Mouse (Mus musculus) spleen, postnatal 36 days (tissue): Measurements from ENCODE around the gene Dctn3.
"Not testable (repeated sequence)": the region's sequence is repeated elsewhere in the genome, so short reads cannot be mapped to it uniquely, and the experiment has no call there.

Experiments
- DNase-seq, 2 experiments: peaks; one replicate each; pipeline ENCODE4 v3.0.0; 2022; ENCODE audit warnings: low spot score in 2 of 2, mixed read lengths in 1 of 2

Dctn3 gene

GRCm38 (mm10) chr4:41738256-41738603 lies 15.3 kb upstream of the Dctn3 start:
- DNase-seq: no peak

- DNase-seq: peak; percentile 72 to 75
Observed at GRCm38 (mm10) chr4:41737602-41738255, 14.8 kb upstream of the Dctn3 start.

- no peak for DNase-seq
Observed at GRCm38 (mm10) chr4:41731052-41731765, 8.2 kb upstream of the Dctn3 start, which contains the start of gene Arid3c. TSS of gene Arid3c (minus strand) at chr4:41731142.

- no peak for DNase-seq
Observed at GRCm38 (mm10) chr4:41726826-41727621, 4.1 kb upstream of the Dctn3 start.

GRCm38 (mm10) chr4:41716834-41717233 lies 6.1 kb downstream of the Dctn3 start:
- DNase-seq: no peak

DNA sequence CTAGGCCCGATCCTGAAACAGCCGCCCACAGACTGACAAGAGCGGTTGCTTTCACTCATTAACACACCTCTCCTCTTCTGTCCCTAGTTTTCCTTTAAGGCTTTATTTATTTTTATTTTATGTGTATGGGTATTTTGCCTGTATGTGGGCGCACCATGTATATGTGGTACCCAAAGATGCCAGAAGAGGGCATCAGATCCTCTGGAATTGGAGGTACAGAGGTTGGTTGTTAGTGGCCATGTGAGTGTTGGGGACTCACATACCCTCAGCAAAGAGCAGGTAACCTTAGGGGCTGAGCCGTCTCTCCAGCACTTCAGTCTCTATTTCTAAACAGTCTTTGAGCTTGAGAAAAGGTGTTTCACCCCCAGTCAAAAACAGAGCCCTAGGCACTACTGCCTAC lies 7.4 kb downstream of the Dctn3 start:
- DNase-seq: no peak

DNA sequence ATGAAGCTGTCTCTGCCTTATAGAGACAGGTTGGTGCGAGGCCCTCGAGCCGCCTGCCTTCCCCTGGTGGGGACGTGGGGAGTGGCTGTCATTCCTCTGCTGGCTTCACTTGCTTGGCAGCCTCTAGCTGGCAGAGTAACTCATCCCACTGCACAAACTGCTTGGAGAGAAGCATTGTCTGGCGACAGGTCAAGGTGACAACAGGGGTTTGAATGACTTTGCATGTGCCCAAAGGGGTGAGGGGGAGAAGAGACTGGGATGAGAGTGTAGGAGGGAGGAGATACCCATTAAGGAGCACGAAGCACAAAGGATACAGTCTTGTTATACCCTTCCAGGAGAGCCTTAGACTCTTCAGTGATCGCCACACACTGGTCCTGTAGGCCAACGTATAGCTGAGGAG lies 7.9 kb downstream of the Dctn3 start:
- no peak for DNase-seq

- DNase-seq: peak; percentile 60 to 71
Observed at GRCm38 (mm10) chr4:41714276-41714675, 8.7 kb downstream of the Dctn3 start.

- DNase-seq: peak; percentile 77 to 81
Observed at GRCm38 (mm10) chr4:41713197-41714067, 9.5 kb downstream of the Dctn3 start, which contains the start of gene Rpp25l. TSS of gene Rpp25l (minus strand) at chr4:41713534.

- DNase-seq: no peak
Observed at GRCm38 (mm10) chr4:41712421-41713196, 10.4 kb downstream of the Dctn3 start.

DNA sequence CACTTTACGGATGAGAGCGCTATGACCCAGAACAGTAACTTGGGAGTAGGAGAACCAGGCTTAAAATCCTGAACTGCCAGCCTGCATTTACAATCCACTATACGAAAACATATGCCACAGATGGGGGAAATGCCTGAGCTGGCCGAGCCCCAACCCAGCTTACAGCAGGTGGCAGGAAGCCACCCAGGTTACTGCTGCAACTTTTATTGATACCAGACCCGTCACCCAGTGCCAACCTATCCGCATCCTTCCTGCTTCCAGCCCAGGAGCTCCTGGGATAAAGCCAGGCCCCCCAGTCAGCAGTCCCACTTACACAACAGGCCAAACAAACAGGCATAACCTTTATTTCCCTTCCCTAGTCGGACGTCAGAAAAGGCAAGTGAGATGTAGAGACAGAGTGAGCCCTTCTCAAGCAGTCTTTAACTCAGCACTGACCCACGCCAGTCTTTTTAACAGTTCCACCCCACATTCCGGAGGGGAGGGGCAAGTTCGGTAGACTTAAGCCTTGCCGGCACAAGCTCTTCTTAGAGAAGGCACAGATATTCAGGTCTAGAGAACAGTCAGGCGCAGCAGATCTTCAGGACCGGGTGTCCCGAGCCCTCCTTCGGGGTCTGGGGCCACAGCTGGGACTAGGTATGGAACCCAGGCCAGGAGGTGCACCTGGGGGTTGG lies 11.1 kb downstream of the Dctn3 start:
- DNase-seq: no peak

DNA sequence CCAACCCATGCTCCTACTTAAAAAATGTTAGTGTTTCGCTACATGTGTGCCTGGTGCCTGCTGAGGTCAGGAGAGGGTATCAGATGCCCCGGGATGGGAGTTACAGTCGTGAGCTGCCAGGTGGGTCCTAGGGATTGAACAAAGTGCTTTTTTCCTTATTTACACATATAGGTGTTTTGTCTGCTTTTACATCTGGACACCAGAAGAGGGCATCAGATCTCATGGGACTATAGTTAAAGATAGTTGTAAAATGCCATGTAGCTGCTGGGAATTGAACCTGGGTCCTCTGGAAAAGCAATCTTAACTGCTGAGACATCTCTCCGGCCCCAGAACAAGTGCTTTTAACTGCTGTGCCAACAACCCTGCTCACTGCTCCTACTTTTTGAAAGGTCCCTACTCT lies 12.7 kb downstream of the Dctn3 start:
- no peak for DNase-seq

- DNase-seq: peak in 1 of 2 experiments; percentile 34
Observed at GRCm38 (mm10) chr4:41708192-41708745, 14.7 kb downstream of the Dctn3 start.

GRCm38 (mm10) chr4:41707011-41707535 lies 15.9 kb downstream of the Dctn3 start:
- peak; percentile 68 to 73 for DNase-seq

DNA sequence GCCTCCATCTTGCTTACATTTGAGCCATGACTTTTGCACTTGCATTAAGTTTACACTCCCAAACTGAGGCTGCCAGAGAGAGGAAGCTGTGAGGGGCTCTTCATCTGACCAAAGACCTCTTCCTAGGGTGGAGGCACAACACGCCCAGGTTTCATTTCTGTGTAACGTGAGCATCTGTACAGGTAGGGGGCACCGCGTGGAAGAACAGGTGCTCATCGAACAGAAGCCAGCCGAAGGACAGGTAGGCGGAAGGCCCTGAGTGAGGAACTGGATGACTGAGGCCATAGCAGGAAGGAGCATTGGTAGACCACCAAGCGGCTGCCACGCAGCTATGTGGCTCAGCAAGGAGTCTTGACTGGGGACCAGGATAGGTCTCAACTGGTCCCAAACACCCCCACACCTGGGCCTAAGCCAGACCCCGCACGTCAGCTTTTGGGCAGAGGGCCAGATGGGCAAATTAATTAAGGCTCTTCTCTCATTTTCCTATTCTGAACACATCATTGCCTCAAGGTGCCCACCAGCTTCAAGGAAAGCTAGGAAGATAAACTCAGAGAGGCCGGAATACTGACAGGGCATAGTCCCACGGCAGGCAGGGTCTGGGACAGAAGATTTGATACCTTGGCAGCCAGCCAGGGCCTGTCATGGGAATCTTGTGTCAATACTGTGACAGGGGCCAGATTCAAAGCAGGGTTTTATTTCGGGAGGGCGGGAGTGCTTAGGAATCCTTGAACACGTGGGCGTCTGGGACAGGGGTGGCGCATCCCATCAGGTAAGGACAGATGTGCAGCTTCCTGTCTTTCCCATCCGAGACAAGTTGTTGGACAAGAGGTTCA lies 16.8 kb downstream of the Dctn3 start:
- no peak for DNase-seq

- DNase-seq: no peak
Observed at GRCm38 (mm10) chr4:41704651-41705050, 18.3 kb downstream of the Dctn3 start.

DNA sequence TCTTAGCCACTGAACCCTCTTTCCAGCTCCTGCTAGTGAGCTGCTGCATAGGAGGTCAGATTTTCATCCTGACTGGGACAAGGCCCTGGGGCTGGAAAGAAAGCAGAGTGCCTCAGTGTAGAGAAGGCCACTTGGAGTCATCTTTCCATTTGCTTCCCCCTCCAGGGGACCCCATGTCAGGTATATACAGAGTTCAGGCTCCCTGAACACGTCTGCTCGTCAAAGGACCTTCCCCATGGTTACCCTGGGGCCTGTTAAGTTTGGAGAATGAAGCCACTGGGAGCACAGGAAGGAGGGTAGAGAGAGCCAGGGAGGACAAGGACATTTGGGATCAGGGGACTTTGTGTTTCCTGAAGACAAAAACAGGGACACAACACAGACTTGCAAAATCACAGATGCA lies 20.7 kb downstream of the Dctn3 start:
- DNase-seq: not testable (repeated sequence)

GRCm38 (mm10) chr4:41700224-41700623 lies 22.7 kb downstream of the Dctn3 start:
- DNase-seq: not testable (repeated sequence)

- not testable (repeated sequence) for DNase-seq
Observed at GRCm38 (mm10) chr4:41699783-41700182, 23.2 kb downstream of the Dctn3 start, which contains the start of gene Il11ra1. TSS of gene Il11ra1 (plus strand) at chr4:41699989.
